ENCODE assay signal across 26 mouse cellular contexts in the genomic region with DNA sequence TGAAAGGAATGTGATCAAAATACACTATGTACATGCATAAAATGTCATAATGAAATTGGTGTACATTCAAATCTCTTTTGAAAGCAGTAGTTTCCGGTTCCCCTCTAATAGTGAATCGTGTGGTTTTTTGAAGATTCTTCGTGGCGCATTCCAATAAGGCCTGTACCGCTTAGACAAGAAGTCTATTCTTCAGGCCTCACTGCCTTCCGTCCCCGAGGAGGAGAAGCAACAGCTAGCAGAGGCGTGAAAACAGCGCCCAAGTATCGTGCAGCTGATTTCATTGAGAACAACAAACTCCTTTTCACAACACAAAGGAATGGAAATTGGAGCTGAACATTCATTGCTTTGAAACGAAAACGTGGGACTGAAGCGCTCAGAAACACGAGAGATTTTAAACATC. TPM values are rescaled to one million over a fixed set of nuclear protein-coding genes. Genes with fewer than 3 reads are reported as not detected.
DNase-seq lines count a peak whose midpoint lies in the region; ATAC-seq and TF ChIP-seq lines count a peak whose summit lies in the region.
"Had no signal": no experiment of that assay in that cellular context is flagged by ENCODE, and none has a peak within 500 bp of the region (broad histone marks: within the 10 kb centered on the region; RNA-seq: fewer than 3 reads in every experiment).

No protein-coding gene starts in this region.

- DNase-seq in hindbrain, embryonic 14.5 days (ENCODE audit: low spot score), result no peak
- DNase-seq in midbrain, embryonic 14.5 days, result peak; percentile 56
- no peak for DNase-seq in midbrain, embryonic 10.5 days (ENCODE audit: low spot score)
- peak; percentile 36 for DNase-seq in midbrain, postnatal 0 days (ENCODE audit: low spot score)
- DNase-seq: adrenal gland, postnatal 14 days; cerebellum, adult 18-20 months; cerebellum, postnatal 10 days; gastrocnemius, postnatal 14 days; heart, postnatal 4 days; kidney, adult 11 months; kidney, postnatal 14 days; right cerebral cortex, postnatal 25 days had no signal

- 0 out of 2 replicates have a peak overlapping the region, but pooled peaks have one; percentile 5 for H3K27ac ChIP-seq in forebrain, embryonic 12.5 days
- H3K27ac ChIP-seq in forebrain, embryonic 16.5 days (ENCODE audit: low read length), result no peak overlapping the region
- H3K27ac ChIP-seq in hindbrain, embryonic 14.5 days, result peak overlapping the region; percentile 9; the same call in 1 of the 2 replicates
- H3K27ac ChIP-seq in hindbrain, embryonic 16.5 days (ENCODE audit: low read depth, low read length), result no peak overlapping the region
- H3K27ac ChIP-seq in midbrain, embryonic 14.5 days (replicated peaks; ENCODE audit: low read depth, low read length), result no peak overlapping the region
- H3K27ac ChIP-seq in midbrain, embryonic 10.5 days (replicated peaks), result no peak overlapping the region
- peak overlapping the region; percentile 55 for H3K27ac ChIP-seq in midbrain, postnatal 0 days (ENCODE audit: low read depth, low read length)
- H3K27ac ChIP-seq in neural tube, embryonic 15.5 days (replicated peaks), result no peak overlapping the region; the same call in 1 of the 2 replicates
- H3K27ac ChIP-seq: embryonic facial prominence, embryonic 13.5 days; left cerebral cortex, adult 2 months; limb, embryonic 12.5 days; lung, embryonic 15.5 days; neural tube, embryonic 13.5 days; stomach, embryonic 15.5 days had no signal

- H3K9ac ChIP-seq in forebrain, embryonic 12.5 days, result no peak overlapping the region
- no peak overlapping the region for H3K9ac ChIP-seq in forebrain, embryonic 16.5 days (replicated peaks; ENCODE audit: low read depth, low read length)
- H3K9ac ChIP-seq in hindbrain, embryonic 14.5 days, result no peak overlapping the region
- no peak overlapping the region for H3K9ac ChIP-seq in hindbrain, embryonic 16.5 days (ENCODE audit: low read depth, low read length)
- no peak overlapping the region for H3K9ac ChIP-seq in midbrain, embryonic 14.5 days (replicated peaks; ENCODE audit: low read length)
- H3K9ac ChIP-seq in midbrain, postnatal 0 days (replicated peaks; ENCODE audit: low read length, poor library complexity, severe bottlenecking), result no peak overlapping the region
- no peak overlapping the region for H3K9ac ChIP-seq in neural tube, embryonic 15.5 days (replicated peaks)
- H3K9ac ChIP-seq: embryonic facial prominence, embryonic 13.5 days; heart, embryonic 12.5 days; limb, embryonic 12.5 days; lung, embryonic 15.5 days; neural tube, embryonic 13.5 days; stomach, embryonic 15.5 days had no signal

- no peaks in the 10 kb centered on the region for H3K4me1 ChIP-seq in forebrain, embryonic 12.5 days
- H3K4me1 ChIP-seq in forebrain, embryonic 16.5 days (replicated peaks; ENCODE audit: control insufficient read depth, insufficient read depth, low read length), result no peaks in the 10 kb centered on the region
- H3K4me1 ChIP-seq in hindbrain, embryonic 14.5 days (replicated peaks; ENCODE audit: control insufficient read depth, insufficient read depth, low read length), result no peaks in the 10 kb centered on the region
- H3K4me1 ChIP-seq in hindbrain, embryonic 16.5 days (ENCODE audit: control insufficient read depth, insufficient read depth, low read depth, low read length), result no peaks in the 10 kb centered on the region
- no peaks in the 10 kb centered on the region for H3K4me1 ChIP-seq in midbrain, embryonic 14.5 days (ENCODE audit: control insufficient read depth, insufficient read depth, low read length)
- H3K4me1 ChIP-seq in midbrain, embryonic 10.5 days, result peaks cover 9% of the 10 kb centered on the region
- H3K4me1 ChIP-seq in midbrain, postnatal 0 days (ENCODE audit: insufficient read depth, low read length), result no peaks in the 10 kb centered on the region
- no peaks in the 10 kb centered on the region for H3K4me1 ChIP-seq in neural tube, embryonic 15.5 days
- H3K4me1 ChIP-seq: embryonic facial prominence, embryonic 13.5 days; heart, embryonic 12.5 days; limb, embryonic 12.5 days; lung, embryonic 15.5 days; neural tube, embryonic 13.5 days; stomach, embryonic 15.5 days had no signal

- H3K9me3 ChIP-seq in forebrain, embryonic 12.5 days, result no peaks in the 10 kb centered on the region
- no peaks in the 10 kb centered on the region for H3K9me3 ChIP-seq in forebrain, embryonic 16.5 days (ENCODE audit: control insufficient read depth, low read length)
- no peaks in the 10 kb centered on the region for H3K9me3 ChIP-seq in hindbrain, embryonic 14.5 days (ENCODE audit: control insufficient read depth, low read length)
- H3K9me3 ChIP-seq in hindbrain, embryonic 16.5 days (ENCODE audit: control insufficient read depth, low read length), result no peaks in the 10 kb centered on the region
- no peaks in the 10 kb centered on the region for H3K9me3 ChIP-seq in midbrain, embryonic 14.5 days (ENCODE audit: control insufficient read depth, low read length)
- no peaks in the 10 kb centered on the region for H3K9me3 ChIP-seq in midbrain, embryonic 10.5 days (replicated peaks)
- no peaks in the 10 kb centered on the region for H3K9me3 ChIP-seq in midbrain, postnatal 0 days (ENCODE audit: low read length)
- H3K9me3 ChIP-seq in neural tube, embryonic 15.5 days (replicated peaks), result no peaks in the 10 kb centered on the region
- H3K9me3 ChIP-seq: embryonic facial prominence, embryonic 13.5 days; G1E; heart, embryonic 12.5 days; limb, embryonic 12.5 days; lung, embryonic 15.5 days; neural tube, embryonic 13.5 days; stomach, embryonic 15.5 days had no signal

- no peaks in the 10 kb centered on the region for H3K36me3 ChIP-seq in forebrain, embryonic 12.5 days (replicated peaks)
- no peaks in the 10 kb centered on the region for H3K36me3 ChIP-seq in forebrain, embryonic 16.5 days (ENCODE audit: control insufficient read depth, insufficient read depth)
- H3K36me3 ChIP-seq in hindbrain, embryonic 14.5 days (replicated peaks; ENCODE audit: control insufficient read depth, insufficient read depth), result no peaks in the 10 kb centered on the region
- H3K36me3 ChIP-seq in hindbrain, embryonic 16.5 days (ENCODE audit: control insufficient read depth, insufficient read depth, low read length), result no peaks in the 10 kb centered on the region
- H3K36me3 ChIP-seq in midbrain, embryonic 14.5 days (ENCODE audit: control insufficient read depth, insufficient read depth, low read length), result no peaks in the 10 kb centered on the region
- H3K36me3 ChIP-seq in midbrain, embryonic 10.5 days, result no peaks in the 10 kb centered on the region
- H3K36me3 ChIP-seq in midbrain, postnatal 0 days (ENCODE audit: insufficient read depth, low read length), result no peaks in the 10 kb centered on the region
- H3K36me3 ChIP-seq in neural tube, embryonic 15.5 days, result no peaks in the 10 kb centered on the region
- H3K36me3 ChIP-seq: embryonic facial prominence, embryonic 13.5 days; G1E; heart, embryonic 12.5 days; limb, embryonic 12.5 days; lung, embryonic 15.5 days; neural tube, embryonic 13.5 days; stomach, embryonic 15.5 days had no signal

- TF ChIP-seq CTCF in midbrain, postnatal 0 days (IDR thresholded peaks at IDR 0.05), result no peak

- no peak overlapping the region for H3K4me2 ChIP-seq in forebrain, embryonic 12.5 days
- no peak overlapping the region for H3K4me2 ChIP-seq in forebrain, embryonic 16.5 days (ENCODE audit: low read length)
- no peak overlapping the region for H3K4me2 ChIP-seq in hindbrain, embryonic 14.5 days (replicated peaks)
- H3K4me2 ChIP-seq in hindbrain, embryonic 16.5 days (ENCODE audit: low read length), result no peak overlapping the region
- H3K4me2 ChIP-seq in midbrain, embryonic 14.5 days (ENCODE audit: low read length), result no peak overlapping the region
- H3K4me2 ChIP-seq in midbrain, postnatal 0 days (ENCODE audit: low read depth, low read length, poor library complexity, severe bottlenecking), result no peak overlapping the region
- no peak overlapping the region for H3K4me2 ChIP-seq in neural tube, embryonic 15.5 days
- H3K4me2 ChIP-seq: embryonic facial prominence, embryonic 13.5 days; heart, embryonic 12.5 days; limb, embryonic 12.5 days; liver, embryonic 11.5 days; lung, embryonic 15.5 days; neural tube, embryonic 13.5 days; stomach, embryonic 15.5 days had no signal

- H3K4me3 ChIP-seq in forebrain, embryonic 12.5 days (replicated peaks), result no peak overlapping the region
- no peak overlapping the region for H3K4me3 ChIP-seq in forebrain, embryonic 16.5 days (replicated peaks; ENCODE audit: low read length)
- H3K4me3 ChIP-seq in hindbrain, embryonic 14.5 days (replicated peaks; ENCODE audit: low read length), result no peak overlapping the region
- no peak overlapping the region for H3K4me3 ChIP-seq in hindbrain, embryonic 16.5 days (ENCODE audit: low read length)
- no peak overlapping the region for H3K4me3 ChIP-seq in midbrain, embryonic 14.5 days (replicated peaks; ENCODE audit: low read depth, low read length)
- no peak overlapping the region for H3K4me3 ChIP-seq in midbrain, embryonic 10.5 days
- H3K4me3 ChIP-seq in midbrain, postnatal 0 days (ENCODE audit: low read depth, low read length), result no peak overlapping the region
- H3K4me3 ChIP-seq in neural tube, embryonic 15.5 days (replicated peaks), result no peak overlapping the region
- H3K4me3 ChIP-seq: embryonic facial prominence, embryonic 13.5 days; heart, embryonic 12.5 days; left cerebral cortex, adult 2 months; limb, embryonic 12.5 days; lung, embryonic 15.5 days; neural tube, embryonic 13.5 days; stomach, embryonic 15.5 days had no signal

- no peaks in the 10 kb centered on the region for H3K27me3 ChIP-seq in forebrain, embryonic 12.5 days
- H3K27me3 ChIP-seq in forebrain, embryonic 16.5 days (replicated peaks; ENCODE audit: control insufficient read depth, insufficient read depth, low read length), result no peaks in the 10 kb centered on the region
- no peaks in the 10 kb centered on the region for H3K27me3 ChIP-seq in hindbrain, embryonic 14.5 days (ENCODE audit: control insufficient read depth, insufficient read depth, low read length)
- H3K27me3 ChIP-seq in hindbrain, embryonic 16.5 days (replicated peaks; ENCODE audit: control insufficient read depth, insufficient read depth, low read length), result no peaks in the 10 kb centered on the region
- no peaks in the 10 kb centered on the region for H3K27me3 ChIP-seq in midbrain, embryonic 14.5 days (ENCODE audit: control insufficient read depth, insufficient read depth, low read length)
- no peaks in the 10 kb centered on the region for H3K27me3 ChIP-seq in midbrain, embryonic 10.5 days (ENCODE audit: low read depth, poor library complexity, severe bottlenecking)
- no peaks in the 10 kb centered on the region for H3K27me3 ChIP-seq in midbrain, postnatal 0 days (ENCODE audit: insufficient read depth, low read length)
- no peaks in the 10 kb centered on the region for H3K27me3 ChIP-seq in neural tube, embryonic 15.5 days (replicated peaks)
- H3K27me3 ChIP-seq: embryonic facial prominence, embryonic 13.5 days; heart, embryonic 12.5 days; limb, embryonic 12.5 days; lung, embryonic 15.5 days; neural tube, embryonic 13.5 days; Patski; stomach, embryonic 15.5 days had no signal

- WGBS in forebrain, embryonic 12.5 days, result 65% methylated on average over 14 of the region's 14 CpGs
- WGBS in forebrain, embryonic 16.5 days, result 40% methylated on average over 14 of the region's 14 CpGs
- WGBS in hindbrain, embryonic 14.5 days, result 57% methylated on average over 14 of the region's 14 CpGs
- WGBS in hindbrain, embryonic 16.5 days, result 62% methylated on average over 14 of the region's 14 CpGs
- 38% methylated on average over 14 of the region's 14 CpGs for whole genome bisulfite sequencing in midbrain, embryonic 14.5 days
- 81% methylated on average over 14 of the region's 14 CpGs for WGBS in midbrain, embryonic 10.5 days
- WGBS in midbrain, postnatal 0 days, result 48% methylated on average over 14 of the region's 14 CpGs
- 60% methylated on average over 14 of the region's 14 CpGs for WGBS in neural tube, embryonic 15.5 days

- ATAC-seq in forebrain, embryonic 12.5 days (ENCODE audit: low FRiP score), result no peak
- ATAC-seq in forebrain, embryonic 16.5 days, result no peak
- no peak for ATAC-seq in hindbrain, embryonic 14.5 days (ENCODE audit: low FRiP score)
- ATAC-seq in hindbrain, embryonic 16.5 days, result no peak
- ATAC-seq in midbrain, embryonic 14.5 days (ENCODE audit: low FRiP score, low TSS enrichment), result no peak
- no peak for ATAC-seq in midbrain, postnatal 0 days (ENCODE audit: low FRiP score)
- no peak for ATAC-seq in neural tube, embryonic 15.5 days (ENCODE audit: low FRiP score)
- ATAC-seq: Patski had no signal

RNA-seq across cellular contexts. Expression of a gene that starts 20.5 kb away (rescaled TPM):
- 259 and 279 TPM in 2 replicates for polyA plus RNA-seq in forebrain, embryonic 12.5 days (2016; fragmentation: Nextera tagmentation; extraction: Ambion mirVana)
- polyA plus RNA-seq in forebrain, embryonic 16.5 days (2015; fragmentation: Nextera tagmentation; extraction: Ambion mirVana), result 396 and 403 TPM in 2 replicates
- 450 and 457 TPM in 2 replicates for polyA plus RNA-seq in hindbrain, embryonic 14.5 days (2014; fragmentation: Nextera tagmentation; extraction: Ambion mirVana)
- polyA plus RNA-seq in hindbrain, embryonic 16.5 days (2015; fragmentation: Nextera tagmentation; extraction: Ambion mirVana), result 441 and 466 TPM in 2 replicates
- 446 and 467 TPM in 2 replicates for polyA plus RNA-seq in midbrain, embryonic 14.5 days (2014; fragmentation: Nextera tagmentation; extraction: Ambion mirVana)
- polyA plus RNA-seq in midbrain, embryonic 10.5 days (2016; fragmentation: Nextera tagmentation; extraction: Ambion mirVana), result 275 and 277 TPM in 2 replicates
- total RNA-seq in midbrain, postnatal 0 days (2014; rRNA removed), result 206 and 254 TPM in 2 replicates
- polyA plus RNA-seq in midbrain, postnatal 0 days (2015; fragmentation: Nextera tagmentation; extraction: Ambion mirVana), result 459 and 473 TPM in 2 replicates
- polyA plus RNA-seq in neural tube, embryonic 15.5 days (2015; fragmentation: Nextera tagmentation; extraction: Ambion mirVana), result 398 and 419 TPM in 2 replicates

RNA-seq across cellular contexts. Expression of a gene that starts 53.1 kb away (rescaled TPM):
- polyA plus RNA-seq in forebrain, embryonic 12.5 days (2016; fragmentation: Nextera tagmentation; extraction: Ambion mirVana), result 9.9 and 11.4 TPM in 2 replicates
- polyA plus RNA-seq in forebrain, embryonic 16.5 days (2015; fragmentation: Nextera tagmentation; extraction: Ambion mirVana), result 9.7 and 11.6 TPM in 2 replicates
- 12.4 and 12.7 TPM in 2 replicates for polyA plus RNA-seq in hindbrain, embryonic 14.5 days (2014; fragmentation: Nextera tagmentation; extraction: Ambion mirVana)
- polyA plus RNA-seq in hindbrain, embryonic 16.5 days (2015; fragmentation: Nextera tagmentation; extraction: Ambion mirVana), result 9.2 and 9.3 TPM in 2 replicates
- 12.8 and 14.1 TPM in 2 replicates for polyA plus RNA-seq in midbrain, embryonic 14.5 days (2014; fragmentation: Nextera tagmentation; extraction: Ambion mirVana)
- polyA plus RNA-seq in midbrain, embryonic 10.5 days (2016; fragmentation: Nextera tagmentation; extraction: Ambion mirVana), result 6.7 and 8.1 TPM in 2 replicates
- 15.2 and 20.7 TPM in 2 replicates for total RNA-seq in midbrain, postnatal 0 days (2014; rRNA removed)
- 5.3 and 7.1 TPM in 2 replicates for polyA plus RNA-seq in midbrain, postnatal 0 days (2015; fragmentation: Nextera tagmentation; extraction: Ambion mirVana)
- 9.0 and 10.2 TPM in 2 replicates for polyA plus RNA-seq in neural tube, embryonic 15.5 days (2015; fragmentation: Nextera tagmentation; extraction: Ambion mirVana)

Comparison
In these comparisons a context has a peak if more than half of its experiments do, and no peak if none do; other contexts are left out.
1. H3K27ac ChIP-seq: peak in forebrain, embryonic 12.5 days (single experiment), hindbrain, embryonic 14.5 days (single experiment) and midbrain, postnatal 0 days (single experiment); none in forebrain, embryonic 16.5 days (single experiment), hindbrain, embryonic 16.5 days (single experiment), midbrain, embryonic 14.5 days (single experiment), midbrain, embryonic 10.5 days (single experiment) and neural tube, embryonic 15.5 days (single experiment).
2. DNase-seq: peak in midbrain, embryonic 14.5 days (single experiment) and midbrain, postnatal 0 days (single experiment); none in hindbrain, embryonic 14.5 days (single experiment) and midbrain, embryonic 10.5 days (single experiment).